Mouse (Mus musculus) hindbrain, embryonic 15.5 days (tissue): ENCODE data around the gene Zfp398. TPM values are rescaled to one million over a fixed set of nuclear protein-coding genes. Genes with fewer than 3 reads are reported as not detected.

Experiments
- ATAC-seq: fragments of 200-750 bp; cut with Nextera tagmentation; 2 replicates; pipeline ENCODE4 v1.8.0; 2017; ENCODE audit warnings: low read depth, moderate number of reproducible peaks, moderate TSS enrichment; ENCODE audit not compliant: low FRiP score
- H3K27ac ChIP-seq: fragments of 300-500 bp; sonication (generic); replicated peaks from 2 replicates; pipeline ENCODE4 v1.5.1; 2015; ENCODE audit warnings: mild to moderate bottlenecking, inconsistent platforms
- H3K27me3 ChIP-seq: fragments of 300-500 bp; sonication (generic); 2 replicates; pipeline ENCODE4 v1.6.1; 2015; ENCODE audit warnings: control low read depth, inconsistent platforms
- H3K36me3 ChIP-seq: fragments of 300-500 bp; sonication (generic); 2 replicates; pipeline ENCODE4 v1.6.1; 2015; ENCODE audit warnings: control low read depth, inconsistent platforms
- H3K4me1 ChIP-seq: fragments of 300-500 bp; sonication (generic); replicated peaks from 2 replicates; pipeline ENCODE4 v1.6.1; 2015; ENCODE audit warnings: control low read depth, inconsistent platforms
- H3K4me2 ChIP-seq: fragments of 300-500 bp; sonication (generic); 2 replicates; pipeline ENCODE4 v1.6.1; 2015; ENCODE audit warnings: moderate library complexity, mild to moderate bottlenecking, inconsistent platforms
- H3K4me3 ChIP-seq: fragments of 300-500 bp; sonication (generic); 2 replicates; pipeline ENCODE4 v1.5.1; 2015; ENCODE audit warnings: mild to moderate bottlenecking, inconsistent platforms
- H3K9ac ChIP-seq: fragments of 300-500 bp; sonication (generic); 2 replicates; pipeline ENCODE4 v1.6.1; 2015; ENCODE audit warnings: inconsistent platforms
- H3K9me3 ChIP-seq: fragments of 300-500 bp; sonication (generic); 2 replicates; pipeline ENCODE4 v1.6.1; 2016; ENCODE audit warnings: control low read depth, inconsistent platforms
- WGBS: fragments of 180-500 bp; shearing (Covaris S2); methylation state at CpG from one replicate; pipeline ENCODE4 v1.1.7; 2015; 5-methylcytosine and 5-hydroxymethylcytosine counted together
- polyA plus RNA-seq: library from polyadenylated mRNA; unstranded; fragments of >200 nt; fragmentation: Nextera tagmentation; extraction: Ambion mirVana; gene quantifications from 2 replicates; pipeline ENCODE4 v1.2.1, GENCODE M21; 2015

The Zfp398 gene
- polyA plus RNA-seq, result 18.5 and 18.7 TPM in 2 replicates

- peak within 1 kb of the TSS; percentile 96 for H3K27ac ChIP-seq
- ATAC-seq, result peak; percentile 94
Measured at GRCm38 (mm10) chr6:47835482-47835983, at the start of gene Zfp398. Gene Zfp398, plus strand, starts transcription at chr6:47835661.

DNA sequence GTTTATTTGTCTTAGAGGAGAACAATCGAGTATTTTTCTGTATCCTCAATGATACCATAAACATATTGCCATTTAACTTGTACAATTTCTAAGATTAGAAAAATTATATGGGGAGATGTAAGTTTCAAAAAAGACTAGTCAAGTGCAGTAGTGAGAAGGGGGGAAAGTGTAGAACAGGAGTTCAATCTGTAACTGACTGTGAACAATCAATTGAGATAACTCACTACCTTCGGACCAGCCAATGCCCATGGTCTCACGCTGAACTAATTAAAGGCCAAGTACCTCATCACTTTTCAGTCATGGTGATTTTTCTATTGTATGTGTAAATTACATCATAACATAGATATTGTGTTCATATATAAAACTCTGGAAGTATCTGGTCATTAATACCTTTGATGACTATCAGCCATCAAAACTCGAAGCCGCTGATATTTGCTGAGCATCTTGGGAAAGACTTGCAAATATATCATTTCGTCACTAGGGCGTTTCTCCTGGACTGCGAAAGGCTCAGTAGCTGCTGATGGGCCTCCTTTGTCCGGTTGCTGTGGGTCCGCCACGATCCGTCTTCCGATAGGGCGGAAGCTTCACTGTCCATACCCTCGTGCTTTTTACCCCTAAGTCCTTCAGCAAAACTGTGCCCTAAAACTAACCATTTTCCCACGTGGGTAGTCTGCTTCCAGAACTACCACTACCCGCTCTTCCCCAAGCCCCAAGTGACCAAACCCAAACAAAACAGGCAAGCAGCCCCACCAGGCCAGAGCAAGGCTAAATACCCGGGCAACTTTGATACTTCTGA is 47.3 kb upstream of the Zfp398 start:
- no peaks in the 10 kb centered on the region for H3K27me3 ChIP-seq
- no peaks in the 10 kb centered on the region for H3K9me3 ChIP-seq
- H3K4me3 ChIP-seq, result peak overlapping the region; percentile 51
- 2% methylated on average over 18 of the region's 18 CpGs for WGBS
- H3K36me3 ChIP-seq, result no peaks in the 10 kb centered on the region
- H3K4me2 ChIP-seq, result peak overlapping the region; percentile 68
- H3K27ac ChIP-seq, result peak overlapping the region; percentile 94
- H3K4me1 ChIP-seq, result peaks cover 5% of the 10 kb centered on the region
- ATAC-seq, result peak; percentile 95
- peak overlapping the region; percentile 61 for H3K9ac ChIP-seq

More at GRCm38 (mm10) chr6:47835482-47835983, at the start of gene Zfp398:
- H3K4me2 ChIP-seq, result peak within 1 kb of the TSS; percentile 70
- H3K9me3 ChIP-seq, result no peaks in the 10 kb centered on the region
- peak within 1 kb of the TSS; percentile 74 for H3K4me3 ChIP-seq
- peaks cover 33% of the 10 kb centered on the region for H3K4me1 ChIP-seq
- H3K27me3 ChIP-seq, result no peaks in the 10 kb centered on the region
- peak within 1 kb of the TSS; percentile 93 for H3K9ac ChIP-seq
- 1% methylated on average over 52 of the region's 52 CpGs for WGBS
- 0 out of 2 replicates have a peak, but pooled peaks cover 2% of the 10 kb centered on the region for H3K36me3 ChIP-seq

DNA sequence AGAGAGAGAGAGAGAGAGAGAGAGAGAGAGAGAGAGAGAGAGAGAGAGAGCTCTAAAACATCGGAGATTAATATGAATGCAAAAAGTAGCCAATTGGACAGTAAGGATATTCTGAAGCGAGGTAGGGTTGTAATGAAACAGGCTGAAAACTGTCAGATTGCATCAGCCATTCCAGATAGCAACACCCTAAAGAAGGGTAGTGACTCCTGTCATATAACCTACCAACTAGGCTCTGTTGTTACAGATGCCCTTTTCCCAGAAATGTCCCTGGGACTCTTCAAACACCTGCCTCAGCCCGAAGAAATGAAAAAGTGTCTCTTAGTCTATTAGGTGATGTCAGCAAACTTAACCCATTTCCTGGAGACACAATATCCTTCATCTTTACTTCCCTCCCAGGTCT is 46.6 kb upstream of the Zfp398 start:
- peak overlapping the region; percentile 61; the same call in 1 of the 2 replicates for H3K9ac ChIP-seq
- peak overlapping the region; percentile 94 for H3K27ac ChIP-seq
- WGBS, result 28% methylated on average over 3 of the region's 3 CpGs
- H3K9me3 ChIP-seq, result no peaks in the 10 kb centered on the region
- peaks cover 5% of the 10 kb centered on the region for H3K4me1 ChIP-seq
- ATAC-seq, result no peak
- H3K27me3 ChIP-seq, result no peaks in the 10 kb centered on the region
- peak overlapping the region; percentile 51 for H3K4me3 ChIP-seq
- H3K36me3 ChIP-seq, result no peaks in the 10 kb centered on the region
- peak overlapping the region; percentile 68 for H3K4me2 ChIP-seq

GRCm38 (mm10) chr6:47790745-47791144 is 44.7 kb upstream of the Zfp398 start:
- no peak overlapping the region for H3K27ac ChIP-seq
- H3K9me3 ChIP-seq, result no peaks in the 10 kb centered on the region
- no peaks in the 10 kb centered on the region for H3K27me3 ChIP-seq
- 66% methylated on average over 2 of the region's 2 CpGs for WGBS
- H3K36me3 ChIP-seq, result peaks cover 14% of the 10 kb centered on the region
- no peak overlapping the region for H3K9ac ChIP-seq
- no peak overlapping the region for H3K4me2 ChIP-seq
- ATAC-seq, result no peak
- H3K4me3 ChIP-seq, result no peak overlapping the region
- H3K4me1 ChIP-seq, result peaks cover 5% of the 10 kb centered on the region

- no peak overlapping the region for H3K9ac ChIP-seq
Measured at GRCm38 (mm10) chr6:47792533-47792932, 42.9 kb upstream of the Zfp398 start.

GRCm38 (mm10) chr6:47793284-47793683 is 42.2 kb upstream of the Zfp398 start:
- 82% methylated on average over 5 of the region's 5 CpGs for WGBS
- H3K4me1 ChIP-seq, result peaks cover 5% of the 10 kb centered on the region

More at GRCm38 (mm10) chr6:47792533-47792932, 42.9 kb upstream of the Zfp398 start:
- Histone ChIP-seq H3K4me1 (peaks cover 5% of the 10 kb centered on the region), H3K27me3 (no peaks in the 10 kb centered on the region), H3K4me3 (no peak overlapping the region), H3K36me3 (peaks cover 30% of the 10 kb centered on the region), H3K4me2 (no peak overlapping the region), H3K9me3 (no peaks in the 10 kb centered on the region), H3K27ac (no peak overlapping the region)
- WGBS, result 87% methylated on average over 2 of the region's 2 CpGs
- no peak for ATAC-seq

GRCm38 (mm10) chr6:47794106-47794830 is 41.2 kb upstream of the Zfp398 start:
- no peaks in the 10 kb centered on the region for H3K4me1 ChIP-seq
- WGBS, result 39% methylated on average over 10 of the region's 10 CpGs
- H3K27ac ChIP-seq, result 0 out of 2 replicates have a peak overlapping the region, but pooled peaks have one; percentile 12
- H3K9ac ChIP-seq, result no peak overlapping the region
- H3K36me3 ChIP-seq, result peaks cover 47% of the 10 kb centered on the region
- no peaks in the 10 kb centered on the region for H3K9me3 ChIP-seq
- no peaks in the 10 kb centered on the region for H3K27me3 ChIP-seq
- no peak overlapping the region for H3K4me3 ChIP-seq
- H3K4me2 ChIP-seq, result no peak overlapping the region
- no peak for ATAC-seq

More at GRCm38 (mm10) chr6:47793284-47793683, 42.2 kb upstream of the Zfp398 start:
- H3K9me3 ChIP-seq, result no peaks in the 10 kb centered on the region
- H3K27ac ChIP-seq, result no peak overlapping the region
- no peak overlapping the region for H3K4me3 ChIP-seq
- no peak overlapping the region for H3K4me2 ChIP-seq
- H3K9ac ChIP-seq, result no peak overlapping the region
- no peaks in the 10 kb centered on the region for H3K27me3 ChIP-seq
- H3K36me3 ChIP-seq, result peaks cover 37% of the 10 kb centered on the region
- no peak for ATAC-seq

DNA sequence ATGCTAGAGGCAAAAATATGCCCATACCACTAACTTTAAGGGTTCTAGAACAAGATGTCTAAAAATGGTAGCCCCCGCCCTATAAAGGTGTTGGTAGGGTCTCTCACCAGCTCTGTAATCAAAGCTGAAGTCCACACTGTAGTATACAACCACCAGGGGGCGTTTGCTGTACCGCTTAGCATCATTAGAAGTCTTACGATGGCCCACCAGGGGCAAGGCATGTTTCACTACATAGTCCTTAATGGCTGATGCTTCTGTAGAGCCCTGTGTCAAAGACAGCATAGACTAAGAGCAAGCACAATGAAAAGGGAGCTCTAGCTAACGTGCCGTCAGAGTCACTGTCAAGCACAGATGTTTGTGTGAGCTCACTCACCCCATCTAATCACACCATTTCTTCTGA is 36.4 kb upstream of the Zfp398 start:
- no peak overlapping the region for H3K9ac ChIP-seq
- H3K4me1 ChIP-seq, result no peaks in the 10 kb centered on the region
- peaks cover 91% of the 10 kb centered on the region for H3K36me3 ChIP-seq
- 55% methylated on average over 6 of the region's 6 CpGs for WGBS
- no peaks in the 10 kb centered on the region for H3K27me3 ChIP-seq
- no peak overlapping the region for H3K4me2 ChIP-seq
- no peaks in the 10 kb centered on the region for H3K9me3 ChIP-seq
- H3K27ac ChIP-seq, result no peak overlapping the region
- H3K4me3 ChIP-seq, result no peak overlapping the region
- ATAC-seq, result no peak

DNA sequence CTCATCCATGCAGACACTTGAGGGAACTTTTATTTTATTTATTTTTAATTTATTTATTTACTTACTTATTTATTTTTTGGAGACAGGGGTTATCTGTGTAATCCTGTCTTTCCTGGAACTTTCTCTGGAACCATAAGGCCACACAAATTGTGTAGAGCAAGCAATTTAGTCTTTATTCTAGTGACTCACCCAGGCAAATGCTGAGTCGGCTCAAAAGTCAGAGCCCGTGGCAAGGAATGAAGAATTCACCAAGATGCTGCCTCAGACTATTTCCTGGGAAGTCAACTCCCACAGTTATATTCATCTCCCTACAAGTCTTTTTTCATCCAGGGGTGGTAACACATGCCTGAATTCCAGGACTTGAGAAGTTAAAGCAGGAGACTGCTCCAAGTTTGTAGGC is 29.9 kb upstream of the Zfp398 start:
- Histone ChIP-seq H3K27ac (no peak overlapping the region), H3K27me3 (no peaks in the 10 kb centered on the region), H3K9me3 (no peaks in the 10 kb centered on the region), H3K9ac (no peak overlapping the region), H3K4me1 (peaks cover 15% of the 10 kb centered on the region), H3K4me2 (no peak overlapping the region), H3K4me3 (no peak overlapping the region), H3K36me3 (peaks cover 60% of the 10 kb centered on the region)
- 76% methylated on average over 2 of the region's 2 CpGs for WGBS
- no peak for ATAC-seq

GRCm38 (mm10) chr6:47807419-47807818 is 28.0 kb upstream of the Zfp398 start:
- Histone ChIP-seq H3K9me3 (no peaks in the 10 kb centered on the region), H3K4me2 (no peak overlapping the region), H3K36me3 (peaks cover 44% of the 10 kb centered on the region), H3K4me1 (peaks cover 32% of the 10 kb centered on the region), H3K4me3 (no peak overlapping the region), H3K27ac (no peak overlapping the region), H3K27me3 (no peaks in the 10 kb centered on the region), H3K9ac (no peak overlapping the region)
- 89% methylated on average over 2 of the region's 2 CpGs for WGBS
- no peak for ATAC-seq

DNA sequence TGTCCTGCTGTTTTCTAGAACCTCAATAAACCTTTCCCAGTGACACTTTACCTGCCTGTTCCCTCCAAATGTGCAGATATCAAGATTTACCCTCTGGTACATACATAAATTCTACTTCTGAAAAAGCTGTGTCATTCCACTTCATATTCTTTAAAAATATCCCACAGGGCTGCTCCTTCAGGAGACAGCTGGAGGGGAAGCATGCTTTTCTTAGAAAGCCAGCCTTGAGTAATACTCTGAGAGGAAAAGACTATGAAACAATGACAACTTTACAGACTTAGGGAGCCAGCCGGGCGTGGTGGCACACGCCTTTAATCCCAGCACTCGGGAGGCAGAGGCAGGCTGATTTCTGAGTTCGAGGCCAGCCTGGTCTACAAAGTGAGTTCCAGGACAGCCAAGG is 26.9 kb upstream of the Zfp398 start:
- H3K4me3 ChIP-seq, result no peak overlapping the region
- H3K27ac ChIP-seq, result 0 out of 2 replicates have a peak overlapping the region, but pooled peaks have one; percentile 28
- H3K9me3 ChIP-seq, result no peaks in the 10 kb centered on the region
- ATAC-seq, result no peak
- WGBS, result 92% methylated on average over 5 of the region's 5 CpGs
- H3K4me1 ChIP-seq, result peaks cover 32% of the 10 kb centered on the region
- no peaks in the 10 kb centered on the region for H3K27me3 ChIP-seq
- H3K9ac ChIP-seq, result no peak overlapping the region
- peaks cover 33% of the 10 kb centered on the region for H3K36me3 ChIP-seq
- no peak overlapping the region for H3K4me2 ChIP-seq

- no peak for ATAC-seq
- H3K27me3 ChIP-seq, result no peaks in the 10 kb centered on the region
- H3K27ac ChIP-seq, result peak overlapping the region; percentile 34; the same call in 1 of the 2 replicates
Measured at GRCm38 (mm10) chr6:47809053-47809452, 26.4 kb upstream of the Zfp398 start.

More at GRCm38 (mm10) chr6:47809053-47809452, 26.4 kb upstream of the Zfp398 start:
- peaks cover 36% of the 10 kb centered on the region for H3K4me1 ChIP-seq
- WGBS, result 69% methylated on average over 4 of the region's 4 CpGs
- H3K4me2 ChIP-seq, result 0 out of 2 replicates have a peak overlapping the region, but pooled peaks have one; percentile 3
- no peak overlapping the region for H3K9ac ChIP-seq
- no peak overlapping the region for H3K4me3 ChIP-seq
- no peaks in the 10 kb centered on the region for H3K9me3 ChIP-seq
- peaks cover 28% of the 10 kb centered on the region for H3K36me3 ChIP-seq
